Mouse (Mus musculus) bone marrow macrophage, adult 2 months (primary cell): Measurements from ENCODE around the gene Map3k7cl.

ENCODE experiments used
- CTCF ChIP-seq: IDR thresholded peaks from 2 replicates; pipeline ENCODE4 v1.5.1; 2012; ENCODE audit warnings: low read depth, mild to moderate bottlenecking, low read length, moderate library complexity
- POLR2A ChIP-seq: IDR thresholded peaks from 2 replicates; pipeline ENCODE4 v1.6.1; 2012; ENCODE audit warnings: mild to moderate bottlenecking, low read depth, low read length, borderline replicate concordance

DNA sequence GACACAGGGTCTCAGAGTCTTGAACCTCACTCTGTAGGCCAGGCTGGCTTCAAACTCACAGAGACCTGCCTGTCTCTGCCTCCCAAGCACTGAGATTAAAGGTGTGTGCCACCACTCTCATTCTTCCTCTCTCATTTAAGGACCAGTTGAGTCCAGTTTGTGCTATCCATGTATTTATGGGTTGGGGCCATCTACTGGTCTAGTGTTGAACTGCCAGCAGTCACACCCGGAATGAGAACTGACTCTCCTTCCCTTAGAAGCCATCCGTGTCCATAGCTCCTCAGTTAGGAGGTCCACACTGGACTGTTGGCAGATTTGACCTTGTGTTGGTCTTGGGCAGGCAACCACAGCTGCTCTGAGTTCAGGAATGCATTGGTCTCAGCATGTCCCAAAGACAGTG is 4.8 kb upstream of the Map3k7cl start:
- TF ChIP-seq CTCF, result no peak
- TF ChIP-seq POLR2A, result no peak
